Mouse (Mus musculus) bone marrow macrophage, adult 2 months (primary cell): ENCODE results near the gene Tex22. TPM values are rescaled to one million over a fixed set of nuclear protein-coding genes. Genes with fewer than 3 reads are reported as not detected.

ENCODE experiments used
- H3K27ac ChIP-seq: 2 replicates; pipeline ENCODE4 v1.5.1; 2012; ENCODE audit warnings: low read depth, low read length; ENCODE audit not compliant: insufficient read depth
- H3K4me1 ChIP-seq: 2 replicates; pipeline ENCODE4 v1.6.1; 2012; ENCODE audit warnings: low read length; ENCODE audit not compliant: control insufficient read depth, insufficient read depth
- H3K4me3 ChIP-seq: 2 replicates; pipeline ENCODE4 v1.5.1; 2012; ENCODE audit warnings: mild to moderate bottlenecking, low read length, moderate library complexity; ENCODE audit not compliant: insufficient read depth
- CTCF ChIP-seq: IDR thresholded peaks from 2 replicates; pipeline ENCODE4 v1.5.1; 2012; ENCODE audit warnings: low read depth, mild to moderate bottlenecking, low read length, moderate library complexity
- POLR2A ChIP-seq: IDR thresholded peaks from 2 replicates; pipeline ENCODE4 v1.6.1; 2012; ENCODE audit warnings: mild to moderate bottlenecking, low read depth, low read length, borderline replicate concordance
- polyA plus RNA-seq: library from polyadenylated mRNA; stranded (reverse); fragments of >200 nt; gene quantifications from 2 replicates; pipeline ENCODE4 v1.2.4, GENCODE M21; 2012; ENCODE audit not compliant: missing spikeins, insufficient read depth, insufficient read length

Tex22 gene
- polyA plus RNA-seq, 1 experiment = not detected

DNA sequence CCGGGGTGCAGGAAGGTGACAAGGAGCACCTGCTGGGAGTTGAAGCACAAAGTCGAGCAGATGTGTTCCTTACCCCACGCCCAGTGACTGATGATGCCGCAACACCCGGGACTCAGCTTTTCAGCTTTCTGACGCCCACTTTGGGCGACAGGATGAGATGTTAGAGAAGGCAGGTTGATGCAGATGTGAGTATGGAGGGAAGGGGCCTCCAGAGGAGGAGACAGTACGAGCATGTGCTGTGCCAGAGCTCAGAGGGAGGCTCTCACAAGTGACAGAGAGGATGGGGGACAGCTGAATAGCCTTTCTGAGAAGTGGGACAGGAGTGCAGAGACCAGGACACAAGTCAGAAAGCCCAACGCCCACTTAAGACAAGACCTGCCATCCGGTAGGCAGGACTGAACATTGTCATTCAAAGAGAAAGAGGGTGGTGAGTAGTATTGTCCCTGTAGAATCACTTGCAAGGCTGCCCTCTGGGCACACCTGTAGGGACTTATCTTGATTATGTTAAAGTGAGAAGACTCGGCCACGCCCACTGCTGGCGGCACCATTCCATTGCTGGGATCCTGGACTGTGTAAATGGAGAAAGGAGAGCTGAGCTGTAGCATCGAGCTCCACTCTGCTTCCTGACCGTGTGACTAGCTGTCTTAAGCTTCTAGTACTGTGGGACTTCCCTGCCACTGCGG is 40.7 kb downstream of the Tex22 start:
- no peaks in the 10 kb centered on the region for H3K4me1 ChIP-seq
- no peak overlapping the region for H3K27ac ChIP-seq
- TF ChIP-seq CTCF (no peak), POLR2A (no peak)
- H3K4me3 ChIP-seq = no peak overlapping the region

DNA sequence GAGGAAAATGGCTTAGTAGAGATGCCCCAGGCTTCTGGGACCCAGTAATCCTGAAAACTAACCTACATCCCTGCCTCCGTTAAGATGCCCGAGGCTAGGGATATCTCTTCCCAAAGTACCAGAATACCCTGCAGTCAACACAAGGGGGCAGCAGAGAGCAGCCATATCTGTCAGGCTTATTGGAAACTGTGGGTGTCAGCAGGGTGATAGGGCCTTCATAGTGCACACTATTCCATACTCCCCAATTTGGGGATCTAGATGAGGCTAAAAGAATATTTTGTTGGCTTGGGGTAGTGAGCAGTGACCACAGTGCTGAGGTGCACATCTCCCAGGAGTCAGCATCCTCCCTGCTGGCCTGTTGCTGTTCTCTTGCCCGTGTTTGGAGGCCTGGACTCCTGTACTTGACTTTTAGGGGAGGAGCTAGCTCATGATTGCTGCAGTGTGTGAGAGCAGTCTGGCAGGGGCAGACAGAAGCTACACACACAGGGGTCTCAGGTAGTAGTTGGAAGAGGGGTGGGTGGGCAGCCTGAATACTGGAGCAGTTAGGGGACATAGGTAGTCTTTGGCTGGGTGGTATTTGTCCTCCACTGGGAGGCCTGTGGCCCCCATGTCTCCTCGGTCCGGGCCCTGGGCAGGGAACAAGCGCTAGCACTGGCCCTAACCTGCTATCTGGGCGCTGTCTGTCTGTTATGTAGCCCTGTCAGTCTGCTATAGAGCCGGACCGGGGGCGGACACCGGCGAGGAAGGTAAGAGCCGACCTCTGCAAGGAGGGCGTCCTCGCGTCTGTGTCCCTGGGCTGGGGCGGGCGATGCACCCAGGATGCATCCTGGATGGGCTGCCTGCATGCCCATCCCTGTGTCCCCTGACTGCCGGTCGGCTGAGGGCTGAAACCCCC is 45.5 kb downstream of the Tex22 start:
- H3K4me1 ChIP-seq = peaks cover 8% of the 10 kb centered on the region
- no peak for TF ChIP-seq POLR2A
- TF ChIP-seq CTCF = peak; percentile 64; the same call in 1 of the 2 replicates
- H3K4me3 ChIP-seq = no peak overlapping the region
- no peak overlapping the region for H3K27ac ChIP-seq

DNA sequence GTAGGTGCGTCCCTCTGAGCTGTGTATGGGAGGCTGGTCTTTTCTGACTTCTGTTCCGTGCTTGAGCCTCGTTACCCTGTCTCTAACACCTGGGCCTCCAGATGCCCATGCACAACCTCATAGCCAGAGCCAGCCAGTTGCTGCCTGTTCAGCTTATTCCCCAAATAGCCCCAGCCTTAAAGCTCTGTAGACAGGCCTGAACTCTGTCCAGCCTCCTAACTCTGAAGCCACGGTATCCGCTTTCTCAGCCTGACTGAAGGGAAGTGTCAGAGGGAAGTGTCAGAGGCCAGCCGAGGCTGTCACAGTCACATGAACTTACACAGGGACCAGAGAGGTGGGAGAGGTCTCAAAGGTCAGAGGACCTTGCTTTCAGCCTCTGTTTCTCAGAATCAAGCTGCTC is 50.4 kb downstream of the Tex22 start:
- Histone ChIP-seq H3K27ac (peak overlapping the region; percentile 75), H3K4me1 (peaks cover 16% of the 10 kb centered on the region), H3K4me3 (no peak overlapping the region)
- no peak for TF ChIP-seq CTCF

DNA sequence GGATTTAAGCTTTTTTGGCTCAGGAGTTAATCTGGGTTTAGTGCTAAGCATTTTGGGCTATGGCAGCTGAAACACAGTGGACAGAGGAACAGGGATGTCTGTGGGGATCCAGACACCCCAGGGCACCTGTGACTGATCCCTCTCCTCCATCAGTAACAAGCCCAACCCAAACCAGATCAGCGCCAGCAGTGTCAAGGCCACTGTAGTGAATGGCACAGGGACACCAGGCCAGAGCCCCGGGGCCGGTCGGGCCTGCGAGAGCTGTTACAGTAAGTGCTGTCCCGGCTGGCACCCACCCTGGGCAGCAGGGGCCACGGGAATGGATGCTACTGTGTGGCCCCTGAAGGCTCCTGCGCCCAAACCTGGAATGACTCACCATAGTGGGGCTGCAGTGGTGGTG is 56.4 kb downstream of the Tex22 start:
- TF ChIP-seq POLR2A (no peak), CTCF (no peak)
- no peak overlapping the region for H3K27ac ChIP-seq
- no peak overlapping the region for H3K4me3 ChIP-seq
- no peaks in the 10 kb centered on the region for H3K4me1 ChIP-seq

DNA sequence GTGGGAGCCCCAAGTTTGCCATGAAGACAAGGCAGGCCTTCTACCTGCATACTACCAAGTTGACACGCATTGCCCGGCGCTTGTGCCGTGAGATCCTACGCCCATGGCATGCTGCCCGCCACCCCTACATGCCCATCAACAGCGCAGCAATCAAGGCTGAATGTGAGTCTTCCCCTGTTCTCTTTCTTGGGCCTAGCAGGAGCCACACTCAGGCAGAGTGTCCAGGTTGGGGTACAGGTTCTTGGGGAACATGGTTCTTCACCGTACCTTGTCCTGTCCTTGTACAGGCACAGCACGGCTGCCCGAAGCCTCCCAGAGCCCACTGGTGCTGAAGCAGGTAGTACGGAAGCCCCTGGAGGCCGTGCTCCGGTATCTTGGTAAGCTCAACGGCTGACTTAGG is 57.3 kb downstream of the Tex22 start:
- no peak overlapping the region for H3K4me3 ChIP-seq
- H3K27ac ChIP-seq = no peak overlapping the region
- TF ChIP-seq POLR2A = no peak
- TF ChIP-seq CTCF = no peak
- no peaks in the 10 kb centered on the region for H3K4me1 ChIP-seq

DNA sequence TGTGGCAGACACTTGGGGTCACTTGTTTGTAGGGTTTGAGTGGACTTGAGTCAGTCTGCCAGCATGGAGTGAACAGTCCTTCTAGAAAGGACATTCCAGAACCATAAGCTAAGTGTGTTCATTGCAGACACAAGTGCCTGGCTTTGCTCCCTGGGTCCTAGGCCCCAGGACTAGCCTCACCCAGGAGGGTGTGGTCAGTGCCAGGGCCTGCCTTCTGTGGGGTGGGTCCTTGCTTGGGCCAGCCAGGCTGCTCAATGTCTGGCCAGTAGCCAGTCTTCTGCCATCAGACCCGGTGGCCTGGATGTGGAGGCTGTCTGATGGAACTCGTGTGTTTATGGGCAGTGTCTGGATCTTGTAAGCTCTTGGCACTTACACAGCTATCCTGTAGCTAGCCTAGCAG is 58.3 kb downstream of the Tex22 start:
- TF ChIP-seq POLR2A (no peak), CTCF (no peak)
- Histone ChIP-seq H3K27ac (no peak overlapping the region), H3K4me1 (no peaks in the 10 kb centered on the region), H3K4me3 (no peak overlapping the region)

DNA sequence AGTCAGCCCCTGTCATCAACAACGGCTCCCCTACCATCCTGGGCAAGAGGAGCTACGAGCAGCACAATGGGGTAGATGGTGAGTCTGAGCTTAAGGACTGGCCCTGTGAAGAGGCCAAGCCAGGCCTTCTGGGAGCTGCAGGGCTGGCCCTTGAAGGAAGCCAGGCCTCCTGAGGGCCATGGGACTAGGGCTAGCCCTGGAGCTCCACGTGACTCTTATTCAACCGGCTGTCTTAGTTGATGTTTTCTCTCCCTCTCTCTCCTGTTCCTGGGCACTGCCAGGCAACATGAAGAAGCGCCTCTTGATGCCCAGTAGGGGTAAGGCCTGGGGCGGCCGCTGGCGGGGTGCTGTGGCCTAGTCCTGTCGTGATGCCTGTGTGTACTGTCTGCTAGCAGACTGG is 59.0 kb downstream of the Tex22 start:
- no peak overlapping the region for H3K4me3 ChIP-seq
- TF ChIP-seq POLR2A = no peak
- no peak for TF ChIP-seq CTCF
- no peak overlapping the region for H3K27ac ChIP-seq
- no peaks in the 10 kb centered on the region for H3K4me1 ChIP-seq

DNA sequence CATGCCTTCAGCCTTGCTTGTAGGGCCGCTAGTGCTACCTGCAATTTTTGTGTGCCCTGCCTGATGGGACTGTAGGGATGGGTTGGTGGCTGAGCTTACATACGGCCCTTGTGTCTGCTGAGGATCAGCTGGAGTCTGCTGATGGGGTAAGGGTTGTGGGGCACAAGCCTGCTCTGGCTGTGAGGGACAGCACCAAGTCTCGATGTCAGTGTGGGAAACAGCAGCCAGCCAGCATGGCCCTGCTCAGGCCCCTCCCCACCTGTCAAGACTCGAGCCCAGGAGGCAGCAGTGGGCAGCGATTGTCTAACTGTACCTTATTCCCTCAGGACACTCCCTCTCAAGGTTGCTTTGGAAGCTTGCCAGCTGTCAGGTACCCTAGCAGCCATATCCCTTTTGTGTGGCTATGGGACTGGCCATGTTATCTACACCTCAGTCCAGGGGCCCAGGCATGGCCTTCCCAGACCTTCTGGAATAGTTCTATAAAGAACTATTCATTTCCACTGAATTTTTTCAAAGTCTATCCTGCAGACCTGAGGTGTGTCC is 59.6 kb downstream of the Tex22 start:
- TF ChIP-seq POLR2A = no peak
- Histone ChIP-seq H3K4me1 (no peaks in the 10 kb centered on the region), H3K4me3 (no peak overlapping the region), H3K27ac (no peak overlapping the region)

DNA sequence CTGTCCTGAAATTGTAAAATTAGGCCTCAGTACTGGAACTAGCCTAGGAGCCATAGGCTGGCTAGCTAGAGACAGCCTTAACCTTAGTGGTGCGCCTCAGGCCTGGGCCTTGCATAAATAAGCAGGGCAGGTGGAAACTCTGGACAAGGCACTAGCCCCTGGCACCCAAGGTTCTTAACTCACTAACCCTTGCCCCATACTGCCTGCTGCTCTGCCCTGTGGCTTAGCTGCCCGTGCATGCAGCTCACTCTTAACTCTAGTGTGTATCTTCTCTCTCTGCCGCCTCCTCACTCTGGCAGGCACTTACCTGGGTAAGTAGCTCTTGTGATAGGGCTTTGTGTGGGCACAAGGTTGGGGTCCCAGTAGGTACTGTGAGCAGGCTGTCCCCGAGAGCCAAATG is 60.2 kb downstream of the Tex22 start:
- Histone ChIP-seq H3K4me1 (no peaks in the 10 kb centered on the region), H3K27ac (no peak overlapping the region), H3K4me3 (no peak overlapping the region)
- TF ChIP-seq CTCF = no peak
- no peak for TF ChIP-seq POLR2A

DNA sequence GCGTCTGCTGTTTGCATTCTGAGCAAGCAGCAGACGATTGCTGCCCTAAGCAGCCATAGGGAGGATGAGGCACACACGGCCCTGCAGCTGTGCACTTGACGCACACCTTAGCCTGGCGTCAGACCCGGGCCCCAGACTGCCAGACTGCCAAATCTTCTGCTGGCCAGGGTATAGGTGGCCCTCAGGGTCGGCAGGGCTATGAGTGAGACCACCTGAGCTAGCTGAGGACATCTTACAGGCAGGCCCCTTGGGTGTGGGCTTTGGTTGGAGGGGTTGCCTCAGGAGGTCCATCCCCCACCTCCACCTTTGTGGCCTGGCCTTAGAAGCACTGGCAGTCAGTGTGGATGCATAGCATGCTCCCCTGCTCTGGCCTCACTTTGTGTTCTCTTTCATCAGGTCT is 61.1 kb downstream of the Tex22 start:
- TF ChIP-seq CTCF (no peak), POLR2A (no peak)
- Histone ChIP-seq H3K4me3 (no peak overlapping the region), H3K4me1 (no peaks in the 10 kb centered on the region), H3K27ac (no peak overlapping the region)

DNA sequence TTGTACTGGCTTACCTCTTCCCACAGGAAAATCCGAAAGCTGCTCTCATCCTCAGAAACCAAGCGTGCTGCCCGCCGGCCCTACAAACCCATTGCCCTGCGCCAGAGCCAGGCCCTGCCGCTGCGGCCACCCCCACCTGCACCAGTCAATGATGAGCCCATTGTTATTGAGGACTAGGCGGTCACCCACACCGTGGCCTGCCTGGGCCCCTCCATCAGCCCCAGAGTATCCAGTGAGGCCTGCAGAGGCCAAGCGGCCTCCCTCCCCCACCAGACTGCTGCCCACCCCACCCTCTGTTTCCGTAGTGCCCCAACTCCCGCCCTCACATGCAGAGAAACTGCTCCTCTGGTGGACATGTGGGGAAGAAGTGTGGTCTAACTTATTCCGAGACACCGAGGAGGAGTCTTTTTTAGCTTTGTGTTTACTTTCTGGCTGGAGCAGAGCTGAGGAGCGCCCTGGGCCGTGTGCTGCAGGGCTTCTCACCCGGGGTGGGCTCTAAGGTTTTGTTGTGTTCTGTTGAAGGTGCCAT is 62.3 kb downstream of the Tex22 start:
- TF ChIP-seq POLR2A (no peak), CTCF (no peak)
- no peak overlapping the region for H3K4me3 ChIP-seq
- H3K4me1 ChIP-seq = 0 out of 2 replicates have a peak, but pooled peaks cover 2% of the 10 kb centered on the region

More for the DNA sequence above, 62.3 kb downstream of the Tex22 start:
- no peak overlapping the region for H3K27ac ChIP-seq
